ENCODE assay signal across 20 mouse cellular contexts in the genomic region with DNA sequence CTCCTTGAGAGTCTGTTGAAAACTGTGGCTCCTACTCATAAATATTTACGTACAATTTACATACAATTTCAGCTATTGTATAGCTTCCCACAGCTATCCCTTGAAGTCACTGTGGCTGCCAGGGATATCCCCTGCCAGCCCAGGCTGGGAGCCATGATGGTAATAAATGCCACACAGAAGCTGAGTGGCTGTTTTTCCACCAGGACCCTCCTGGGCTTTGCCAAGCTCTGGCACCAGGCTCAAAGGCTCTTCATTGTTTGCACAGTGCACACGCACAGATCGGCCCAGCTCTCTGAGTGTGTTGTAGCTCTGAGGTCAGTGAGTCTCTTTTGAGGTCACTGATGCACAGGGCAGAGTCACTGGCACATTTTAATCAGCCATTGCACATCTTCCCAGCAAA. TPM values are rescaled to one million over a fixed set of nuclear protein-coding genes. Genes with fewer than 3 reads are reported as not detected.
A peak's percentile ranks its signal among the peaks of the same experiment; 100 is the strongest.
DNase-seq lines count a peak whose midpoint lies in the region; ATAC-seq and TF ChIP-seq lines count a peak whose summit lies in the region.
"Had no signal": no experiment of that assay in that cellular context is flagged by ENCODE, and none has a peak within 500 bp of the region (broad histone marks: within the 10 kb centered on the region; RNA-seq: fewer than 3 reads in every experiment).

No protein-coding gene starts in this region.

- no peak overlapping the region for H3K27ac ChIP-seq in forebrain, embryonic 14.5 days (ENCODE audit: low read depth, low read length)
- H3K27ac ChIP-seq in forebrain, embryonic 12.5 days, result no peak overlapping the region
- peak overlapping the region; percentile 39 for H3K27ac ChIP-seq in layer of hippocampus, adult 2 months
- H3K27ac ChIP-seq in midbrain, embryonic 14.5 days (replicated peaks; ENCODE audit: low read depth, low read length), result peak overlapping the region; percentile 22; the same call in 1 of the 2 replicates
- H3K27ac ChIP-seq in midbrain, embryonic 10.5 days (replicated peaks), result no peak overlapping the region
- H3K27ac ChIP-seq: forebrain, embryonic 15.5 days; limb, embryonic 12.5 days had no signal

- no peaks in the 10 kb centered on the region for H3K9me3 ChIP-seq in forebrain, embryonic 14.5 days (replicated peaks; ENCODE audit: control insufficient read depth, low read length)
- no peaks in the 10 kb centered on the region for H3K9me3 ChIP-seq in forebrain, embryonic 12.5 days
- H3K9me3 ChIP-seq in midbrain, embryonic 14.5 days (ENCODE audit: control insufficient read depth, low read length), result no peaks in the 10 kb centered on the region
- H3K9me3 ChIP-seq in midbrain, embryonic 10.5 days (replicated peaks), result no peaks in the 10 kb centered on the region
- H3K9me3 ChIP-seq: forebrain, embryonic 15.5 days; limb, embryonic 12.5 days had no signal

- H3K9ac ChIP-seq in forebrain, embryonic 14.5 days (ENCODE audit: low read length), result no peak overlapping the region
- no peak overlapping the region for H3K9ac ChIP-seq in forebrain, embryonic 12.5 days
- H3K9ac ChIP-seq in midbrain, embryonic 14.5 days (replicated peaks; ENCODE audit: low read length), result no peak overlapping the region
- H3K9ac ChIP-seq: forebrain, embryonic 15.5 days; limb, embryonic 12.5 days had no signal

- 66% methylated on average over 3 of the region's 3 CpGs for WGBS in forebrain, embryonic 14.5 days
- WGBS in forebrain, embryonic 12.5 days, result 75% methylated on average over 3 of the region's 3 CpGs
- WGBS in midbrain, embryonic 14.5 days, result 42% methylated on average over 3 of the region's 3 CpGs
- WGBS in midbrain, embryonic 10.5 days, result 73% methylated on average over 3 of the region's 3 CpGs

- H3K4me2 ChIP-seq in forebrain, embryonic 14.5 days (ENCODE audit: low read length), result no peak overlapping the region
- no peak overlapping the region for H3K4me2 ChIP-seq in forebrain, embryonic 12.5 days
- H3K4me2 ChIP-seq in midbrain, embryonic 14.5 days (ENCODE audit: low read length), result no peak overlapping the region
- H3K4me2 ChIP-seq: forebrain, embryonic 15.5 days; heart, embryonic 11.5 days; limb, embryonic 12.5 days had no signal

- H3K27me3 ChIP-seq in forebrain, embryonic 14.5 days (replicated peaks; ENCODE audit: control insufficient read depth, insufficient read depth, low read length), result no peaks in the 10 kb centered on the region
- no peaks in the 10 kb centered on the region for H3K27me3 ChIP-seq in forebrain, embryonic 12.5 days
- H3K27me3 ChIP-seq in midbrain, embryonic 14.5 days (ENCODE audit: control insufficient read depth, insufficient read depth, low read length), result no peaks in the 10 kb centered on the region
- no peaks in the 10 kb centered on the region for H3K27me3 ChIP-seq in midbrain, embryonic 10.5 days (ENCODE audit: low read depth, poor library complexity, severe bottlenecking)
- H3K27me3 ChIP-seq: CH12.LX; forebrain, embryonic 15.5 days; limb, embryonic 12.5 days had no signal

- no peak overlapping the region for H3K4me3 ChIP-seq in forebrain, embryonic 14.5 days (ENCODE audit: low read depth, low read length)
- H3K4me3 ChIP-seq in forebrain, embryonic 12.5 days (replicated peaks), result no peak overlapping the region
- H3K4me3 ChIP-seq in layer of hippocampus, adult 2 months, result no peak overlapping the region
- H3K4me3 ChIP-seq in midbrain, embryonic 14.5 days (replicated peaks; ENCODE audit: low read depth, low read length), result no peak overlapping the region
- no peak overlapping the region for H3K4me3 ChIP-seq in midbrain, embryonic 10.5 days
- H3K4me3 ChIP-seq: forebrain, embryonic 15.5 days; limb, embryonic 12.5 days had no signal

- DNase-seq in forebrain, embryonic 14.5 days (ENCODE audit: low spot score), result peak; percentile 36
- DNase-seq in layer of hippocampus, adult 2 months (ENCODE audit: low spot score in 2 of 2), result no peak
- no peak for DNase-seq in layer of hippocampus, postnatal 36 days
- DNase-seq in midbrain, embryonic 14.5 days, result peak; percentile 62
- DNase-seq in midbrain, embryonic 10.5 days (ENCODE audit: low spot score), result no peak
- no peak for DNase-seq in frontal cortex, postnatal 10 days (ENCODE audit: low spot score in 2 of 2)
- DNase-seq: adrenal gland, postnatal 36 days; cerebellum, postnatal 14 days; gastrocnemius, postnatal 25 days; heart, postnatal 36 days; kidney, adult 2 months; kidney, postnatal 25 days; right cerebral cortex, postnatal 25 days; thymus, adult 2 months had no signal

- no peaks in the 10 kb centered on the region; the same call in 1 of the 2 replicates for H3K4me1 ChIP-seq in forebrain, embryonic 14.5 days (ENCODE audit: control insufficient read depth, insufficient read depth, low read length)
- H3K4me1 ChIP-seq in forebrain, embryonic 12.5 days, result peaks cover 3% of the 10 kb centered on the region; the same call in 1 of the 2 replicates
- peaks cover 4% of the 10 kb centered on the region; the same call in 1 of the 2 replicates for H3K4me1 ChIP-seq in midbrain, embryonic 14.5 days (ENCODE audit: control insufficient read depth, insufficient read depth, low read length)
- H3K4me1 ChIP-seq in midbrain, embryonic 10.5 days, result peaks cover 27% of the 10 kb centered on the region
- H3K4me1 ChIP-seq: forebrain, embryonic 15.5 days; limb, embryonic 12.5 days had no signal

- no peak for TF ChIP-seq CTCF in layer of hippocampus, adult 2 months (conservative IDR thresholded peaks at IDR 0.05)

- no peak for ATAC-seq in forebrain, embryonic 14.5 days
- ATAC-seq in forebrain, embryonic 12.5 days (ENCODE audit: low FRiP score), result no peak
- no peak for ATAC-seq in midbrain, embryonic 14.5 days (ENCODE audit: low FRiP score, low TSS enrichment)
- no peak for ATAC-seq in megakaryocyte progenitor cell, adult 5-6 weeks (replicated peaks; ENCODE audit: poor library complexity)
- ATAC-seq: forebrain, embryonic 15.5 days had no signal

- no peaks in the 10 kb centered on the region for H3K36me3 ChIP-seq in forebrain, embryonic 14.5 days (ENCODE audit: control insufficient read depth, insufficient read depth, low read length)
- H3K36me3 ChIP-seq in forebrain, embryonic 12.5 days (replicated peaks), result no peaks in the 10 kb centered on the region
- H3K36me3 ChIP-seq in midbrain, embryonic 14.5 days (ENCODE audit: control insufficient read depth, insufficient read depth, low read length), result no peaks in the 10 kb centered on the region
- no peaks in the 10 kb centered on the region for H3K36me3 ChIP-seq in midbrain, embryonic 10.5 days
- H3K36me3 ChIP-seq: forebrain, embryonic 15.5 days; limb, embryonic 12.5 days had no signal

RNA-seq across cellular contexts. Expression of a gene that starts 28.2 kb away (rescaled TPM):
- polyA plus RNA-seq in forebrain, embryonic 14.5 days (2014; fragmentation: Nextera tagmentation; extraction: Ambion mirVana), result 0.72 and 0.90 TPM in 2 replicates
- 0.96 and 1.1 TPM in 2 replicates for polyA plus RNA-seq in forebrain, embryonic 12.5 days (2016; fragmentation: Nextera tagmentation; extraction: Ambion mirVana)
- total RNA-seq in layer of hippocampus, adult 2 months (2021), result 10 to 100 TPM; 54.1 to 62.2 TPM
- 10 to 100 TPM; 64.0 to 66.9 TPM for total RNA-seq in layer of hippocampus, postnatal 36 days (2021)
- 0.57 and 1.2 TPM in 2 replicates for polyA plus RNA-seq in midbrain, embryonic 14.5 days (2014; fragmentation: Nextera tagmentation; extraction: Ambion mirVana)
- 0.88 and 1.3 TPM in 2 replicates for polyA plus RNA-seq in midbrain, embryonic 10.5 days (2016; fragmentation: Nextera tagmentation; extraction: Ambion mirVana)
- total RNA-seq in megakaryocyte progenitor cell, adult 5-6 weeks (2015), result 7.5 and 8.3 TPM in 2 replicates
- total RNA-seq in megakaryocyte progenitor cell, adult 5-6 weeks (2017), result 9.8 and 11.0 TPM in 2 replicates

Comparison
In these comparisons a context has a peak if more than half of its experiments do, and no peak if none do; other contexts are left out.
1. DNase-seq: peak in forebrain, embryonic 14.5 days (single experiment) and midbrain, embryonic 14.5 days (single experiment); none in layer of hippocampus, adult 2 months (0 of 2), layer of hippocampus, postnatal 36 days (0 of 2), midbrain, embryonic 10.5 days (single experiment) and frontal cortex, postnatal 10 days (0 of 2).
2. H3K27ac ChIP-seq: peak in layer of hippocampus, adult 2 months (single experiment) and midbrain, embryonic 14.5 days (single experiment); none in forebrain, embryonic 14.5 days (single experiment), forebrain, embryonic 12.5 days (single experiment) and midbrain, embryonic 10.5 days (single experiment).